ENCODE assay signal across 21 mouse cellular contexts in genomic region chr7:139074189-139074588, GRCm38 (mm10). TPM values are rescaled to one million over a fixed set of nuclear protein-coding genes. Genes with fewer than 3 reads are reported as not detected.
DNase-seq lines count a peak whose midpoint lies in the region; ATAC-seq lines count a peak whose summit lies in the region.
"Had no signal": no experiment of that assay in that cellular context is flagged by ENCODE, and none has a peak within 500 bp of the region (broad histone marks: within the 10 kb centered on the region; RNA-seq: fewer than 3 reads in every experiment).

No protein-coding gene starts in this region.

- no peaks in the 10 kb centered on the region for H3K36me3 ChIP-seq in forebrain, embryonic 11.5 days (ENCODE audit: control insufficient read depth, insufficient read depth, low read length)
- H3K36me3 ChIP-seq in forebrain, embryonic 15.5 days, result no peaks in the 10 kb centered on the region
- H3K36me3 ChIP-seq in hindbrain, embryonic 10.5 days, result no peaks in the 10 kb centered on the region
- no peaks in the 10 kb centered on the region for H3K36me3 ChIP-seq in neural tube, embryonic 12.5 days
- H3K36me3 ChIP-seq in intestine, embryonic 15.5 days, result no peaks in the 10 kb centered on the region
- H3K36me3 ChIP-seq: embryonic facial prominence, embryonic 10.5 days; heart, embryonic 13.5 days; stomach, embryonic 15.5 days had no signal

- H3K4me3 ChIP-seq in forebrain, embryonic 11.5 days (ENCODE audit: low read depth, low read length), result no peak overlapping the region
- H3K4me3 ChIP-seq in forebrain, embryonic 15.5 days, result no peak overlapping the region
- no peak overlapping the region for H3K4me3 ChIP-seq in hindbrain, embryonic 10.5 days
- H3K4me3 ChIP-seq in neural tube, embryonic 12.5 days, result no peak overlapping the region
- no peak overlapping the region for H3K4me3 ChIP-seq in intestine, embryonic 15.5 days (replicated peaks)
- H3K4me3 ChIP-seq: embryonic facial prominence, embryonic 10.5 days; erythroblast, embryonic 14.5 days; heart, embryonic 13.5 days; stomach, embryonic 15.5 days had no signal

- no peak overlapping the region for H3K4me2 ChIP-seq in forebrain, embryonic 11.5 days (ENCODE audit: low read depth, low read length, severe bottlenecking)
- H3K4me2 ChIP-seq in forebrain, embryonic 15.5 days (replicated peaks), result no peak overlapping the region
- H3K4me2 ChIP-seq in neural tube, embryonic 12.5 days (replicated peaks), result no peak overlapping the region
- no peak overlapping the region for H3K4me2 ChIP-seq in intestine, embryonic 15.5 days (replicated peaks)
- H3K4me2 ChIP-seq: heart, embryonic 13.5 days; stomach, embryonic 15.5 days had no signal

- no peak for ATAC-seq in forebrain, embryonic 11.5 days (replicated peaks; ENCODE audit: low FRiP score)
- ATAC-seq in forebrain, embryonic 15.5 days (replicated peaks), result no peak
- peak; percentile 39 for ATAC-seq in neural tube, embryonic 12.5 days (ENCODE audit: low FRiP score, low read depth)
- ATAC-seq in intestine, embryonic 15.5 days, result no peak

- 0 out of 2 replicates have a peak overlapping the region, but pooled peaks have one; percentile 0 for H3K27ac ChIP-seq in forebrain, embryonic 11.5 days (ENCODE audit: low read depth, low read length)
- H3K27ac ChIP-seq in forebrain, embryonic 15.5 days (replicated peaks), result no peak overlapping the region
- peak overlapping the region; percentile 87 for H3K27ac ChIP-seq in hindbrain, embryonic 10.5 days
- H3K27ac ChIP-seq in neural tube, embryonic 12.5 days, result peak overlapping the region; percentile 91
- H3K27ac ChIP-seq in intestine, embryonic 15.5 days, result no peak overlapping the region
- H3K27ac ChIP-seq: heart, embryonic 13.5 days; stomach, embryonic 15.5 days had no signal

- no peaks in the 10 kb centered on the region for H3K9me3 ChIP-seq in forebrain, embryonic 11.5 days (ENCODE audit: control insufficient read depth, low read length)
- no peaks in the 10 kb centered on the region for H3K9me3 ChIP-seq in forebrain, embryonic 15.5 days
- H3K9me3 ChIP-seq in hindbrain, embryonic 10.5 days, result no peaks in the 10 kb centered on the region
- H3K9me3 ChIP-seq in neural tube, embryonic 12.5 days, result no peaks in the 10 kb centered on the region
- H3K9me3 ChIP-seq in intestine, embryonic 15.5 days, result no peaks in the 10 kb centered on the region
- H3K9me3 ChIP-seq: embryonic facial prominence, embryonic 10.5 days; heart, embryonic 13.5 days; stomach, embryonic 15.5 days had no signal

- peaks cover 20% of the 10 kb centered on the region; the same call in 1 of the 2 replicates for H3K4me1 ChIP-seq in forebrain, embryonic 11.5 days (replicated peaks; ENCODE audit: control insufficient read depth, insufficient read depth, low read length)
- H3K4me1 ChIP-seq in forebrain, embryonic 15.5 days, result peaks cover 44% of the 10 kb centered on the region
- peaks cover 59% of the 10 kb centered on the region for H3K4me1 ChIP-seq in hindbrain, embryonic 10.5 days (replicated peaks)
- H3K4me1 ChIP-seq in neural tube, embryonic 12.5 days, result peaks cover 62% of the 10 kb centered on the region
- peaks cover 10% of the 10 kb centered on the region; the same call in 1 of the 2 replicates for H3K4me1 ChIP-seq in intestine, embryonic 15.5 days (replicated peaks)

- WGBS in forebrain, embryonic 11.5 days, result 48% methylated on average over 6 of the region's 6 CpGs
- 34% methylated on average over 6 of the region's 6 CpGs for WGBS in forebrain, embryonic 15.5 days
- WGBS in hindbrain, embryonic 10.5 days, result 51% methylated on average over 6 of the region's 6 CpGs
- WGBS in neural tube, embryonic 12.5 days, result 5% methylated on average over 6 of the region's 6 CpGs
- WGBS in intestine, embryonic 15.5 days, result 23% methylated on average over 6 of the region's 6 CpGs

- no peak overlapping the region for H3K9ac ChIP-seq in forebrain, embryonic 11.5 days (ENCODE audit: low read length)
- no peak overlapping the region for H3K9ac ChIP-seq in forebrain, embryonic 15.5 days (replicated peaks)
- H3K9ac ChIP-seq in neural tube, embryonic 12.5 days, result no peak overlapping the region
- H3K9ac ChIP-seq in intestine, embryonic 15.5 days, result no peak overlapping the region
- H3K9ac ChIP-seq: heart, embryonic 13.5 days; stomach, embryonic 15.5 days had no signal

- DNase-seq in forebrain, embryonic 11.5 days (ENCODE audit: low spot score), result no peak
- DNase-seq in hindbrain, embryonic 10.5 days (ENCODE audit: low spot score), result no peak
- peak; percentile 74 for DNase-seq in mesoderm, embryonic 11.5 days (ENCODE audit: low read depth, low spot score)
- no peak for DNase-seq in layer of hippocampus, postnatal 10 days (ENCODE audit: low spot score in 2 of 2)
- no peak for DNase-seq in urinary bladder, postnatal 36 days (ENCODE audit: low spot score in 2 of 2)
- DNase-seq: cerebellum, adult 11 months; heart, postnatal 4 days; kidney, adult 18-20 months; kidney, postnatal 14 days; lung, adult 2 months; lung, postnatal 4 days; thymus, postnatal 14 days had no signal

- no peaks in the 10 kb centered on the region for H3K27me3 ChIP-seq in forebrain, embryonic 11.5 days (ENCODE audit: control insufficient read depth, insufficient read depth, low read length)
- H3K27me3 ChIP-seq in forebrain, embryonic 15.5 days, result 0 out of 2 replicates have a peak, but pooled peaks cover 3% of the 10 kb centered on the region
- H3K27me3 ChIP-seq in hindbrain, embryonic 10.5 days (ENCODE audit: insufficient read depth, poor library complexity, severe bottlenecking), result peaks cover 17% of the 10 kb centered on the region
- H3K27me3 ChIP-seq in neural tube, embryonic 12.5 days (replicated peaks), result no peaks in the 10 kb centered on the region
- no peaks in the 10 kb centered on the region for H3K27me3 ChIP-seq in intestine, embryonic 15.5 days (replicated peaks)
- H3K27me3 ChIP-seq: stomach, embryonic 15.5 days had no signal

RNA-seq across cellular contexts. Expression of gene Dpysl4, which starts 11.6 kb away (rescaled TPM):
- polyA plus RNA-seq in forebrain, embryonic 11.5 days (2014; fragmentation: Nextera tagmentation; extraction: Ambion mirVana), result 113 and 125 TPM in 2 replicates
- 116 TPM in 2 replicates for polyA plus RNA-seq in forebrain, embryonic 15.5 days (2015; fragmentation: Nextera tagmentation; extraction: Ambion mirVana)
- polyA plus RNA-seq in hindbrain, embryonic 10.5 days (2016; fragmentation: Nextera tagmentation; extraction: Ambion mirVana), result 122 and 257 TPM in 2 replicates
- 425 and 434 TPM in 2 replicates for polyA plus RNA-seq in neural tube, embryonic 12.5 days (2016; fragmentation: Nextera tagmentation; extraction: Ambion mirVana)
- total RNA-seq in layer of hippocampus, postnatal 10 days (2021), result 100 to 1,000 TPM; 117 to 125 TPM
- 12.7 and 15.6 TPM in 2 replicates for polyA plus RNA-seq in intestine, embryonic 15.5 days (2015; fragmentation: Nextera tagmentation; extraction: Ambion mirVana)
- total RNA-seq: granulocyte monocyte progenitor cell, adult 5-6 weeks had no signal
- polyA plus RNA-seq: C2C12; erythroblast, embryonic 14.5 days had no signal

Comparison
In these comparisons a context has a peak if more than half of its experiments do, and no peak if none do; other contexts are left out.
1. H3K27ac ChIP-seq: peak in forebrain, embryonic 11.5 days (single experiment), hindbrain, embryonic 10.5 days (single experiment) and neural tube, embryonic 12.5 days (single experiment); none in forebrain, embryonic 15.5 days (single experiment) and intestine, embryonic 15.5 days (single experiment).